Mouse (Mus musculus) natural killer cell, adult 2 months (primary cell): ENCODE measurements at regions not wholly inside any gene's neighbourhood (a gene's known extent, or its start where the extent isn't known, plus 50 kb on each side); places are given as distances from the start of the nearest gene placed in this dataset.
A peak's percentile ranks its signal among the peaks of the same experiment; 100 is the strongest.

Source experiments
- DNase-seq, 2 experiments: peaks; one replicate each; pipeline ENCODE4 v3.0.0; 2022; ENCODE audit warnings: low spot score in 2 of 2

GRCm38 (mm10) chr5:118424764-118425568 lies 135.5 kb upstream of the Med13l start:
- DNase-seq, result no peak

GRCm38 (mm10) chr5:118426673-118427072 lies 133.8 kb upstream of the Med13l start:
- DNase-seq, result no peak

- DNase-seq, result no peak
These were observed 132.0 kb upstream of the Med13l start for GRCm38 (mm10) chr5:118428323-118429095.

GRCm38 (mm10) chr5:118433599-118433998 lies 126.9 kb upstream of the Med13l start:
- peak in 1 of 2 experiments; percentile 12 for DNase-seq

- DNase-seq, result no peak
These were observed 125.5 kb upstream of the Med13l start for GRCm38 (mm10) chr5:118434718-118435555.

GRCm38 (mm10) chr5:118435556-118435950 lies 124.9 kb upstream of the Med13l start:
- DNase-seq, result no peak

- no peak for DNase-seq
These were observed 124.4 kb upstream of the Med13l start for GRCm38 (mm10) chr5:118436035-118436434.

- DNase-seq, result no peak
These were observed 123.8 kb upstream of the Med13l start for GRCm38 (mm10) chr5:118436474-118437306.

- no peak for DNase-seq
These were observed 123.2 kb upstream of the Med13l start for GRCm38 (mm10) chr5:118437307-118437610.

- no peak for DNase-seq
These were observed 122.5 kb upstream of the Med13l start for GRCm38 (mm10) chr5:118438016-118438415.

GRCm38 (mm10) chr5:118444538-118445251 lies 115.8 kb upstream of the Med13l start:
- DNase-seq, result no peak

GRCm38 (mm10) chr5:118445252-118445987 lies 115.1 kb upstream of the Med13l start:
- no peak for DNase-seq

GRCm38 (mm10) chr5:118445988-118446280 lies 114.5 kb upstream of the Med13l start:
- no peak for DNase-seq

GRCm38 (mm10) chr5:118446878-118447277 lies 113.6 kb upstream of the Med13l start:
- DNase-seq, result no peak

- no peak for DNase-seq
These were observed 113.1 kb upstream of the Med13l start for GRCm38 (mm10) chr5:118447366-118447765.

GRCm38 (mm10) chr5:118448884-118449515 lies 111.5 kb upstream of the Med13l start:
- DNase-seq, result no peak

GRCm38 (mm10) chr5:118449893-118450292 lies 110.6 kb upstream of the Med13l start:
- DNase-seq, result no peak

- no peak for DNase-seq
These were observed 108.4 kb upstream of the Med13l start for GRCm38 (mm10) chr5:118452052-118452451.

- DNase-seq, result no peak
These were observed 106.4 kb upstream of the Med13l start for GRCm38 (mm10) chr5:118454096-118454495.
